Comparison of ENCODE assay signal across 22 mouse cellular contexts in the genomic region with DNA sequence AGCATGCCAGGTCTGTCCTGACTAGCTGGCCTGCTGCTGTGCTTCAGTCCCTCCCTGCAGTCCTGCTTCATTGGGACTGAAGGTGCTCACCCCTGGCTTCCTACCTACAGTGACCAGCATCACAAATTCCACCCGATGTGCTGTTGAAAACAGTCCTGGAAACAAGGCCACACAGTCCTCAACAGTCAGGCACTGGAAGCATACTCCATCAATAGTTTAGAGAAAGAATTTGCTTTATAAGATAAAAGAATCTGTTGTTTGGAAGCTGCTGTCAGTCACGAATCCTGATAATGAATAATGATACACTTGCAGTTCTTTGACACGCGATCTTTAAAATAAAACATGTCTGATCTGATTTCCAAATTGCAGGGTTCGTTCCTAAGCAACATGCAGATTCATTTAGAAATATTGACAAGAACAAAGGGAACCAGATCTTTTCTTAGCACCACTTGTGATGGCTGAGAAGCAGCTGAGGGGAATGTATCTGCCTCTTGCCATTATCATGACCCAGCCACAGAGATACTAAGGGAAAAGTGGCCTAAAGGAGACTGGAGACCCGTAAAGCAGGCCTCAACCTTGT. TPM values are rescaled to one million over a fixed set of nuclear protein-coding genes. Genes with fewer than 3 reads are reported as not detected.
DNase-seq lines count a peak whose midpoint lies in the region; ATAC-seq lines count a peak whose summit lies in the region.
"Had no signal": no experiment of that assay in that cellular context is flagged by ENCODE, and none has a peak within 500 bp of the region (broad histone marks: within the 10 kb centered on the region; RNA-seq: fewer than 3 reads in every experiment).

No protein-coding gene starts in this region.

- no peak for DNase-seq in forebrain, embryonic 11.5 days (ENCODE audit: low spot score)
- DNase-seq in layer of hippocampus, adult 9-11 months, result peak; percentile 49
- DNase-seq in layer of hippocampus, postnatal 25 days (ENCODE audit: extremely low spot score in 1 of 2, low spot score in 1 of 2), result no peak
- DNase-seq in brain, embryonic 18.5 days (ENCODE audit: low read depth, low spot score), result peak; percentile 20
- no peak for DNase-seq in neural tube, embryonic 10.5 days (ENCODE audit: extremely low spot score, low spot score)
- DNase-seq: adrenal gland, postnatal 14 days; cerebellum, adult 11-12 months; cerebellum, adult 9-10 months; cerebellum, postnatal 25 days; heart, adult 2 months; heart, postnatal 14 days had no signal

- peak; percentile 80 for ATAC-seq in forebrain, embryonic 15.5 days (replicated peaks)
- no peak for ATAC-seq in forebrain, embryonic 11.5 days (replicated peaks; ENCODE audit: low FRiP score)
- ATAC-seq in megakaryocyte-erythroid progenitor cell, adult 5-6 weeks (replicated peaks; ENCODE audit: low FRiP score, low TSS enrichment, poor library complexity, severe bottlenecking), result no peak
- ATAC-seq: activated CD4-positive, CD25-positive, alpha-beta regulatory T cell, adult 4 months; intestine, embryonic 15.5 days; Patski had no signal

- H3K27me3 ChIP-seq in forebrain, embryonic 15.5 days, result no peaks in the 10 kb centered on the region
- no peaks in the 10 kb centered on the region for H3K27me3 ChIP-seq in forebrain, embryonic 11.5 days (ENCODE audit: control insufficient read depth, insufficient read depth, low read length)
- H3K27me3 ChIP-seq: CH12.LX; embryonic facial prominence, embryonic 12.5 days; heart, embryonic 15.5 days; intestine, embryonic 15.5 days; Patski had no signal

- H3K36me3 ChIP-seq in forebrain, embryonic 15.5 days, result no peaks in the 10 kb centered on the region
- no peaks in the 10 kb centered on the region for H3K36me3 ChIP-seq in forebrain, embryonic 11.5 days (ENCODE audit: control insufficient read depth, insufficient read depth, low read length)
- H3K36me3 ChIP-seq: embryonic facial prominence, embryonic 12.5 days; heart, embryonic 15.5 days; hindbrain, embryonic 10.5 days; intestine, embryonic 15.5 days had no signal

- no peak overlapping the region for H3K4me3 ChIP-seq in forebrain, embryonic 15.5 days
- H3K4me3 ChIP-seq in forebrain, embryonic 11.5 days (ENCODE audit: low read depth, low read length), result no peak overlapping the region
- H3K4me3 ChIP-seq: embryonic facial prominence, embryonic 12.5 days; heart, adult 2 months; heart, embryonic 15.5 days; hindbrain, embryonic 10.5 days; intestine, embryonic 15.5 days had no signal

- 62% methylated on average over 6 of the region's 6 CpGs for WGBS in forebrain, embryonic 15.5 days
- whole genome bisulfite sequencing in forebrain, embryonic 11.5 days, result 89% methylated on average over 6 of the region's 6 CpGs

- H3K9me3 ChIP-seq in forebrain, embryonic 15.5 days, result no peaks in the 10 kb centered on the region
- H3K9me3 ChIP-seq in forebrain, embryonic 11.5 days (ENCODE audit: control insufficient read depth, low read length), result no peaks in the 10 kb centered on the region
- H3K9me3 ChIP-seq: embryonic facial prominence, embryonic 12.5 days; heart, embryonic 15.5 days; hindbrain, embryonic 10.5 days; intestine, embryonic 15.5 days had no signal

- H3K27ac ChIP-seq in forebrain, embryonic 15.5 days (replicated peaks), result peak overlapping the region; percentile 61
- no peak overlapping the region for H3K27ac ChIP-seq in forebrain, embryonic 11.5 days (ENCODE audit: low read depth, low read length)
- H3K27ac ChIP-seq: embryonic facial prominence, embryonic 12.5 days; heart, adult 2 months; heart, embryonic 15.5 days; hindbrain, embryonic 10.5 days; hindbrain, embryonic 14.5 days; intestine, embryonic 15.5 days had no signal

- H3K4me2 ChIP-seq in forebrain, embryonic 15.5 days (replicated peaks), result no peak overlapping the region
- H3K4me2 ChIP-seq in forebrain, embryonic 11.5 days (ENCODE audit: low read depth, low read length, severe bottlenecking), result no peak overlapping the region
- H3K4me2 ChIP-seq: embryonic facial prominence, embryonic 12.5 days; heart, embryonic 11.5 days; heart, embryonic 15.5 days; hindbrain, embryonic 14.5 days; intestine, embryonic 15.5 days had no signal

- no peaks in the 10 kb centered on the region for H3K4me1 ChIP-seq in forebrain, embryonic 15.5 days
- H3K4me1 ChIP-seq in forebrain, embryonic 11.5 days (replicated peaks; ENCODE audit: control insufficient read depth, insufficient read depth, low read length), result no peaks in the 10 kb centered on the region
- H3K4me1 ChIP-seq: heart, embryonic 15.5 days; hindbrain, embryonic 10.5 days; intestine, embryonic 15.5 days had no signal

- H3K9ac ChIP-seq in forebrain, embryonic 15.5 days (replicated peaks), result no peak overlapping the region
- H3K9ac ChIP-seq in forebrain, embryonic 11.5 days (ENCODE audit: low read length), result no peak overlapping the region
- H3K9ac ChIP-seq: embryonic facial prominence, embryonic 12.5 days; heart, embryonic 15.5 days; hindbrain, embryonic 14.5 days; intestine, embryonic 15.5 days had no signal

RNA-seq across cellular contexts. Expression of a gene that starts 27.9 kb away (rescaled TPM):
- 62.4 and 72.9 TPM in 2 replicates for polyA plus RNA-seq in forebrain, embryonic 15.5 days (2015; fragmentation: Nextera tagmentation; extraction: Ambion mirVana)
- polyA plus RNA-seq in forebrain, embryonic 11.5 days (2014; fragmentation: Nextera tagmentation; extraction: Ambion mirVana), result 134 and 151 TPM in 2 replicates
- 10 to 100 TPM; 11.2 to 16.0 TPM for total RNA-seq in layer of hippocampus, postnatal 25 days (2021)
- 52.4 and 72.0 TPM in 2 replicates for total RNA-seq in megakaryocyte-erythroid progenitor cell, adult 5-6 weeks (2014; fragmentation: Nextera tagmentation)
- total RNA-seq in megakaryocyte-erythroid progenitor cell, adult 5-6 weeks (2017), result 29.0 and 31.2 TPM in 2 replicates

RNA-seq across cellular contexts. Expression of a gene that starts 36.3 kb away (rescaled TPM):
- 20.7 and 21.2 TPM in 2 replicates for polyA plus RNA-seq in forebrain, embryonic 15.5 days (2015; fragmentation: Nextera tagmentation; extraction: Ambion mirVana)
- polyA plus RNA-seq in forebrain, embryonic 11.5 days (2014; fragmentation: Nextera tagmentation; extraction: Ambion mirVana), result 27.8 and 29.3 TPM in 2 replicates
- 10 to 100 TPM; 30.4 to 32.4 TPM for total RNA-seq in layer of hippocampus, postnatal 25 days (2021)
- 13.4 and 13.5 TPM in 2 replicates for total RNA-seq in megakaryocyte-erythroid progenitor cell, adult 5-6 weeks (2014; fragmentation: Nextera tagmentation)
- 13.5 and 14.1 TPM in 2 replicates for total RNA-seq in megakaryocyte-erythroid progenitor cell, adult 5-6 weeks (2017)

Comparison
In these comparisons a context has a peak if more than half of its experiments do, and no peak if none do; other contexts are left out.
1. DNase-seq: peak in layer of hippocampus, adult 9-11 months (single experiment) and brain, embryonic 18.5 days (single experiment); none in forebrain, embryonic 11.5 days (single experiment), layer of hippocampus, postnatal 25 days (0 of 2) and neural tube, embryonic 10.5 days (single experiment).